In genomic region chr9:120493781-120494180, GRCm38 (mm10) we compare ENCODE assay signal across 9 mouse cellular contexts. TPM values are rescaled to one million over a fixed set of nuclear protein-coding genes. Genes with fewer than 3 reads are reported as not detected.
A peak's percentile ranks its signal among the peaks of the same experiment; 100 is the strongest.
DNase-seq lines count a peak whose midpoint lies in the region; ATAC-seq and TF ChIP-seq lines count a peak whose summit lies in the region.
"Had no signal": no experiment of that assay in that cellular context is flagged by ENCODE, and none has a peak within 500 bp of the region (broad histone marks: within the 10 kb centered on the region; RNA-seq: fewer than 3 reads in every experiment).

No protein-coding gene starts in this region.

- no peak for DNase-seq in cerebellum, adult 2 months
- no peak for DNase-seq in cerebellum, adult 11 months
- no peak for DNase-seq in forebrain, postnatal 0 days
- no peak for DNase-seq in cerebellum, adult 9-11 months
- DNase-seq in left cerebral cortex, postnatal 36 days (ENCODE audit: low spot score in 2 of 2), result no peak
- no peak for DNase-seq in cerebellum, adult 18-20 months

- intact Hi-C loops in left cerebral cortex, postnatal 36 days (cut with DNase I), result loop anchor here (5.0 kb wide), 1 partner anchor 366 kb away; the partner anchor contains the start of gene Rpsa

- no peaks in the 10 kb centered on the region for H3K9me3 ChIP-seq in forebrain, postnatal 0 days (ENCODE audit: low read length)
- H3K9me3 ChIP-seq in liver, embryonic 15.5 days (replicated peaks), result no peaks in the 10 kb centered on the region

- H3K36me3 ChIP-seq in C2C12 (ENCODE audit: control insufficient read depth, insufficient read depth), result peaks cover 18% of the 10 kb centered on the region
- H3K36me3 ChIP-seq in forebrain, postnatal 0 days (ENCODE audit: insufficient read depth), result peaks cover 31% of the 10 kb centered on the region
- peaks cover 28% of the 10 kb centered on the region for H3K36me3 ChIP-seq in liver, embryonic 15.5 days (replicated peaks)

- no peak for TF ChIP-seq CTCF in cerebellum, adult 2 months (IDR thresholded peaks at IDR 0.05; ENCODE audit: borderline replicate concordance, insufficient read depth, low read depth, low read length)
- no peak for TF ChIP-seq CTCF in C2C12 (IDR thresholded peaks at IDR 0.05; ENCODE audit: control insufficient read depth, insufficient read depth, insufficient read length)
- no peak for TF ChIP-seq CTCF in forebrain, postnatal 0 days (IDR thresholded peaks at IDR 0.05; ENCODE audit: low read depth)

- H3K79me3 ChIP-seq in C2C12 (ENCODE audit: low read depth), result no peaks in the 10 kb centered on the region

- H3K79me2 ChIP-seq in C2C12 (ENCODE audit: control insufficient read depth, insufficient read depth), result peaks cover 13% of the 10 kb centered on the region

- H3K4me3 ChIP-seq in cerebellum, adult 2 months (replicated peaks; ENCODE audit: insufficient read depth, low read depth, low read length), result peak overlapping the region; percentile 80
- peak overlapping the region; percentile 65 for H3K4me3 ChIP-seq in C2C12 (ENCODE audit: insufficient read depth, poor library complexity, severe bottlenecking)
- peak overlapping the region; percentile 99 for H3K4me3 ChIP-seq in forebrain, postnatal 0 days (ENCODE audit: low read depth, low read length)
- H3K4me3 ChIP-seq in liver, embryonic 15.5 days (replicated peaks), result peak overlapping the region; percentile 98

- no peak for TF ChIP-seq POLR2A in cerebellum, adult 2 months (IDR thresholded peaks at IDR 0.05; ENCODE audit: borderline replicate concordance, insufficient read depth, low read length)

- H3K27me3 ChIP-seq in cerebellum, adult 2 months (ENCODE audit: control insufficient read depth, insufficient read depth, low read length), result no peaks in the 10 kb centered on the region
- peaks cover 3% of the 10 kb centered on the region for H3K27me3 ChIP-seq in C2C12 (ENCODE audit: control insufficient read depth, insufficient read depth, insufficient read length)
- no peaks in the 10 kb centered on the region for H3K27me3 ChIP-seq in forebrain, postnatal 0 days (ENCODE audit: insufficient read depth, low read length)
- no peaks in the 10 kb centered on the region for H3K27me3 ChIP-seq in liver, embryonic 15.5 days

- no peak for ATAC-seq in forebrain, postnatal 0 days
- no peak for ATAC-seq in liver, embryonic 15.5 days (ENCODE audit: insufficient read depth)

- H3K9ac ChIP-seq in forebrain, postnatal 0 days, result peak overlapping the region; percentile 100
- H3K9ac ChIP-seq in liver, embryonic 15.5 days, result peak overlapping the region; percentile 99

- H3K4me1 ChIP-seq in cerebellum, adult 2 months (ENCODE audit: control insufficient read depth, insufficient read depth, low read length), result 0 out of 2 replicates have a peak, but pooled peaks cover 4% of the 10 kb centered on the region
- H3K4me1 ChIP-seq in forebrain, postnatal 0 days (ENCODE audit: insufficient read depth), result peaks cover 6% of the 10 kb centered on the region; the same call in 1 of the 2 replicates
- H3K4me1 ChIP-seq in liver, embryonic 15.5 days (replicated peaks), result peaks cover 22% of the 10 kb centered on the region

- H3K4me2 ChIP-seq in forebrain, postnatal 0 days (ENCODE audit: low read depth), result peak overlapping the region; percentile 69
- peak overlapping the region; percentile 96 for H3K4me2 ChIP-seq in liver, embryonic 15.5 days

- 47% methylated on average over 12 of the region's 12 CpGs for WGBS in cerebellum, adult 2 months
- 43% methylated on average over 12 of the region's 12 CpGs for WGBS in forebrain, postnatal 0 days
- WGBS in liver, embryonic 15.5 days (ENCODE audit: insufficient replicate concordance), result 52% methylated on average over 12 of the region's 12 CpGs

- no peak overlapping the region for H3K27ac ChIP-seq in cerebellum, adult 2 months (ENCODE audit: insufficient read depth, low read length)
- peak overlapping the region; percentile 94; the same call in 1 of the 2 replicates for H3K27ac ChIP-seq in forebrain, postnatal 0 days (ENCODE audit: low read depth, low read length)
- H3K27ac ChIP-seq in liver, embryonic 15.5 days (replicated peaks), result peak overlapping the region; percentile 91

- H3ac ChIP-seq in C2C12 (ENCODE audit: control insufficient read depth, insufficient read length, low read depth), result no peak overlapping the region

TF ChIP-seq in C2C12, 6 proteins besides CTCF, POLR2A, EP300 and RAD21:
- TF ChIP-seq MAX (IDR thresholded peaks at IDR 0.05) (no peak), MYOD1 (IDR thresholded peaks at IDR 0.05; ENCODE audit: control insufficient read depth, insufficient read length, low read depth) (no peak), USF1 (IDR thresholded peaks at IDR 0.05; ENCODE audit: low read depth) (no peak), MYOG (IDR thresholded peaks at IDR 0.05; ENCODE audit: control insufficient read depth, extremely low read depth, insufficient read length) (no peak), CEBPB (IDR thresholded peaks at IDR 0.05; ENCODE audit: low read depth) (no peak), FOSL1 (IDR thresholded peaks at IDR 0.05; ENCODE audit: insufficient read depth, low read length, poor library complexity, severe bottlenecking) (no peak)

RNA-seq across cellular contexts. Expression of gene Eif1b, which starts 1.7 kb away (rescaled TPM):
- 156 and 167 TPM in 2 replicates for polyA plus RNA-seq in cerebellum, adult 2 months (2012; rRNA removed)
- polyA plus RNA-seq in C2C12 (2012; fragmentation: generic; extraction: Trizol), result 52.6 TPM
- 128 and 168 TPM in 2 replicates for total RNA-seq in forebrain, postnatal 0 days (2014; rRNA removed)
- polyA plus RNA-seq in forebrain, postnatal 0 days (2015; fragmentation: Nextera tagmentation; extraction: Ambion mirVana), result 507 and 639 TPM in 2 replicates
- polyA plus RNA-seq in liver, embryonic 15.5 days (2015; fragmentation: Nextera tagmentation; extraction: Ambion mirVana), result 56.6 and 64.4 TPM in 2 replicates
- 100 to 1,000 TPM; 149 to 162 TPM for total RNA-seq in left cerebral cortex, postnatal 36 days (2021)

RNA-seq across cellular contexts. Expression of gene Entpd3, which starts 45.8 kb away (rescaled TPM):
- 10.9 and 13.9 TPM in 2 replicates for polyA plus RNA-seq in cerebellum, adult 2 months (2012; rRNA removed)
- polyA plus RNA-seq in C2C12 (2012; fragmentation: generic; extraction: Trizol), result 0.02 TPM
- 3.6 and 5.5 TPM in 2 replicates for total RNA-seq in forebrain, postnatal 0 days (2014; rRNA removed)
- polyA plus RNA-seq in forebrain, postnatal 0 days (2015; fragmentation: Nextera tagmentation; extraction: Ambion mirVana), result 3.6 and 3.7 TPM in 2 replicates
- 0.14 TPM in 1 of 2 replicates, not detected in the other for polyA plus RNA-seq in liver, embryonic 15.5 days (2015; fragmentation: Nextera tagmentation; extraction: Ambion mirVana)
- total RNA-seq in left cerebral cortex, postnatal 36 days (2021), result 1 to 10 TPM; 5.6 to 8.0 TPM
- total RNA-seq: megakaryocyte-erythroid progenitor cell, adult 5-6 weeks had no signal
